Comparison of ENCODE assay signal across 8 mouse cellular contexts in the genomic region with DNA sequence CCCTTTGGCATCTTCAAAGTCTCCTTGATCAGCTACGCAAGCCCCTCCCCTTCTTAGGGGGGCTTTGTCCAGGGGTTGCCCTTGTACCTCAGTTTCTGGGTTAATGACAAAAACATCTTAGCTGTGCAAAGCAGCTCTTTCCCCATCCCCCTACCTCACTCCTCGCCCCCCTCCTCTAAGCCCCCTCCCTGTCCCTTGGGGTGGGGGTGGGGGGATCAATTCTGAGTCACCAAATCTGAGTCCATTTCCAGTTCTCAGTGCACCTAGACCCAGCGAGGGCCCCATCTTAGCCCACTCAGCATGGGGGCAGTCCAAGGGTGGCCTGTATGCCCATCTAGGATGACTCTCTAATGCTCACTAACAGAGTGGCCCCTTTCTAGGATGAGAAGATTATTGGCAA. TPM values are rescaled to one million over a fixed set of nuclear protein-coding genes. Genes with fewer than 3 reads are reported as not detected.
DNase-seq lines count a peak whose midpoint lies in the region; ATAC-seq lines count a peak whose summit lies in the region.
"Had no signal": no experiment of that assay in that cellular context is flagged by ENCODE, and none has a peak within 500 bp of the region (broad histone marks: within the 10 kb centered on the region; RNA-seq: fewer than 3 reads in every experiment).

No protein-coding gene starts in this region.

- H3K9ac ChIP-seq in liver, embryonic 11.5 days (ENCODE audit: low read depth, low read length), result peak overlapping the region; percentile 75
- peak overlapping the region; percentile 82 for H3K9ac ChIP-seq in forebrain, embryonic 14.5 days (ENCODE audit: low read length)
- H3K9ac ChIP-seq in limb, embryonic 13.5 days, result peak overlapping the region; percentile 81
- H3K9ac ChIP-seq in stomach, embryonic 15.5 days, result peak overlapping the region; percentile 71; the same call in 1 of the 2 replicates

- peaks cover 19% of the 10 kb centered on the region for H3K36me3 ChIP-seq in liver, embryonic 11.5 days (ENCODE audit: control insufficient read depth, insufficient read depth, low read length)
- H3K36me3 ChIP-seq in forebrain, embryonic 14.5 days (ENCODE audit: control insufficient read depth, insufficient read depth, low read length), result peaks cover 43% of the 10 kb centered on the region
- H3K36me3 ChIP-seq in limb, embryonic 13.5 days, result peaks cover 41% of the 10 kb centered on the region
- peaks cover 12% of the 10 kb centered on the region; the same call in 1 of the 2 replicates for H3K36me3 ChIP-seq in stomach, embryonic 15.5 days

- no peaks in the 10 kb centered on the region for H3K9me3 ChIP-seq in liver, embryonic 11.5 days (ENCODE audit: control insufficient read depth, low read length)
- no peaks in the 10 kb centered on the region for H3K9me3 ChIP-seq in forebrain, embryonic 14.5 days (replicated peaks; ENCODE audit: control insufficient read depth, low read length)
- no peaks in the 10 kb centered on the region for H3K9me3 ChIP-seq in limb, embryonic 13.5 days
- H3K9me3 ChIP-seq in stomach, embryonic 15.5 days, result no peaks in the 10 kb centered on the region

- ATAC-seq in liver, embryonic 11.5 days (replicated peaks; ENCODE audit: low FRiP score), result no peak
- ATAC-seq in forebrain, embryonic 14.5 days, result no peak
- ATAC-seq in limb, embryonic 13.5 days (ENCODE audit: low FRiP score, low read depth), result no peak
- ATAC-seq in stomach, embryonic 15.5 days (ENCODE audit: insufficient read depth, low FRiP score, low read depth), result no peak

- H3K4me3 ChIP-seq in liver, embryonic 11.5 days (ENCODE audit: low read depth, low read length), result peak overlapping the region; percentile 63
- H3K4me3 ChIP-seq in forebrain, embryonic 14.5 days (ENCODE audit: low read depth, low read length), result peak overlapping the region; percentile 64
- H3K4me3 ChIP-seq in limb, embryonic 13.5 days, result peak overlapping the region; percentile 60
- peak overlapping the region; percentile 66 for H3K4me3 ChIP-seq in stomach, embryonic 15.5 days (replicated peaks)

- DNase-seq in liver, embryonic 11.5 days (ENCODE audit: low spot score), result no peak
- no peak for DNase-seq in liver
- DNase-seq in forebrain, embryonic 14.5 days (ENCODE audit: low spot score), result no peak
- no peak for DNase-seq in adrenal gland, adult 8-10 months
- DNase-seq in frontal cortex, postnatal 10 days (ENCODE audit: low spot score in 2 of 2), result no peak

- peaks cover 16% of the 10 kb centered on the region for H3K4me1 ChIP-seq in liver, embryonic 11.5 days (replicated peaks; ENCODE audit: control insufficient read depth, insufficient read depth, low read length)
- peaks cover 32% of the 10 kb centered on the region for H3K4me1 ChIP-seq in forebrain, embryonic 14.5 days (ENCODE audit: control insufficient read depth, insufficient read depth, low read length)
- H3K4me1 ChIP-seq in limb, embryonic 13.5 days, result peaks cover 34% of the 10 kb centered on the region
- peaks cover 26% of the 10 kb centered on the region for H3K4me1 ChIP-seq in stomach, embryonic 15.5 days

- peak overlapping the region; percentile 89 for H3K4me2 ChIP-seq in liver, embryonic 11.5 days
- peak overlapping the region; percentile 87 for H3K4me2 ChIP-seq in forebrain, embryonic 14.5 days (ENCODE audit: low read length)
- H3K4me2 ChIP-seq in limb, embryonic 13.5 days (replicated peaks), result peak overlapping the region; percentile 89
- H3K4me2 ChIP-seq in stomach, embryonic 15.5 days, result peak overlapping the region; percentile 79

- no peak overlapping the region for H3K27ac ChIP-seq in liver, embryonic 11.5 days (ENCODE audit: low read depth, low read length)
- no peak overlapping the region for H3K27ac ChIP-seq in forebrain, embryonic 14.5 days (ENCODE audit: low read depth, low read length)
- H3K27ac ChIP-seq in limb, embryonic 13.5 days, result no peak overlapping the region
- no peak overlapping the region for H3K27ac ChIP-seq in stomach, embryonic 15.5 days

- 85% methylated on average over 3 of the region's 3 CpGs for WGBS in liver, embryonic 11.5 days
- 47% methylated on average over 3 of the region's 3 CpGs for WGBS in forebrain, embryonic 14.5 days
- WGBS in limb, embryonic 13.5 days, result 43% methylated on average over 3 of the region's 3 CpGs
- WGBS in stomach, embryonic 15.5 days, result 66% methylated on average over 3 of the region's 3 CpGs

- peaks cover 4% of the 10 kb centered on the region; the same call in 1 of the 2 replicates for H3K27me3 ChIP-seq in liver, embryonic 11.5 days (replicated peaks; ENCODE audit: control insufficient read depth, insufficient read depth, low read length)
- H3K27me3 ChIP-seq in forebrain, embryonic 14.5 days (replicated peaks; ENCODE audit: control insufficient read depth, insufficient read depth, low read length), result no peaks in the 10 kb centered on the region
- no peaks in the 10 kb centered on the region for H3K27me3 ChIP-seq in limb, embryonic 13.5 days
- no peaks in the 10 kb centered on the region for H3K27me3 ChIP-seq in stomach, embryonic 15.5 days (replicated peaks)

RNA-seq across cellular contexts. Expression of gene Atxn7l2, which starts 1.7 kb away (rescaled TPM):
- 8.7 and 8.9 TPM in 2 replicates for polyA plus RNA-seq in liver, embryonic 11.5 days (2014; fragmentation: Nextera tagmentation; extraction: Ambion mirVana)
- polyA plus RNA-seq in forebrain, embryonic 14.5 days (2014; fragmentation: Nextera tagmentation; extraction: Ambion mirVana), result 24.1 and 30.1 TPM in 2 replicates
- polyA plus RNA-seq in limb, embryonic 13.5 days (2015; fragmentation: Nextera tagmentation; extraction: Ambion mirVana), result 25.4 and 26.7 TPM in 2 replicates
- 11.6 and 13.3 TPM in 2 replicates for polyA plus RNA-seq in stomach, embryonic 15.5 days (2015; fragmentation: Nextera tagmentation; extraction: Ambion mirVana)
- total RNA-seq in adrenal gland, adult 8-10 months (2022), result 10 to 100 TPM in 3 of 4 experiments, 1 to 10 TPM in 1; 8.2 to 23.1 (median 15.0) TPM

RNA-seq across cellular contexts. Expression of gene Cyb561d1, which starts 8.0 kb away (rescaled TPM):
- polyA plus RNA-seq in liver, embryonic 11.5 days (2014; fragmentation: Nextera tagmentation; extraction: Ambion mirVana), result 2.3 and 2.8 TPM in 2 replicates
- 2.4 and 2.9 TPM in 2 replicates for polyA plus RNA-seq in forebrain, embryonic 14.5 days (2014; fragmentation: Nextera tagmentation; extraction: Ambion mirVana)
- polyA plus RNA-seq in limb, embryonic 13.5 days (2015; fragmentation: Nextera tagmentation; extraction: Ambion mirVana), result 1.8 and 2.1 TPM in 2 replicates
- 3.7 and 4.2 TPM in 2 replicates for polyA plus RNA-seq in stomach, embryonic 15.5 days (2015; fragmentation: Nextera tagmentation; extraction: Ambion mirVana)
- 10 to 100 TPM in 2 of 4 experiments, 1 to 10 TPM in 2; 9.3 to 14.7 (median 11.7) TPM for total RNA-seq in adrenal gland, adult 8-10 months (2022)

RNA-seq across cellular contexts. Expression of gene Sypl2, which starts 17.4 kb away (rescaled TPM):
- polyA plus RNA-seq in liver, embryonic 11.5 days (2014; fragmentation: Nextera tagmentation; extraction: Ambion mirVana), result 0.05 and 0.08 TPM in 2 replicates
- 1.5 and 1.8 TPM in 2 replicates for polyA plus RNA-seq in forebrain, embryonic 14.5 days (2014; fragmentation: Nextera tagmentation; extraction: Ambion mirVana)
- 1.4 and 1.7 TPM in 2 replicates for polyA plus RNA-seq in limb, embryonic 13.5 days (2015; fragmentation: Nextera tagmentation; extraction: Ambion mirVana)
- polyA plus RNA-seq in stomach, embryonic 15.5 days (2015; fragmentation: Nextera tagmentation; extraction: Ambion mirVana), result 0.23 and 0.48 TPM in 2 replicates
- total RNA-seq in adrenal gland, adult 8-10 months (2022), result 1 to 10 TPM in 1 of 4 experiments, under 1 TPM in 3; 0.35 to 1.0 (median 0.65) TPM
- total RNA-seq: megakaryocyte, adult 5-6 weeks had no signal

RNA-seq across cellular contexts. Expression of gene Amigo1, which starts 22.9 kb away (rescaled TPM):
- polyA plus RNA-seq in liver, embryonic 11.5 days (2014; fragmentation: Nextera tagmentation; extraction: Ambion mirVana), result 0.88 and 1.5 TPM in 2 replicates
- 4.8 and 6.5 TPM in 2 replicates for polyA plus RNA-seq in forebrain, embryonic 14.5 days (2014; fragmentation: Nextera tagmentation; extraction: Ambion mirVana)
- 4.3 and 4.4 TPM in 2 replicates for polyA plus RNA-seq in limb, embryonic 13.5 days (2015; fragmentation: Nextera tagmentation; extraction: Ambion mirVana)
- polyA plus RNA-seq in stomach, embryonic 15.5 days (2015; fragmentation: Nextera tagmentation; extraction: Ambion mirVana), result 3.8 and 4.4 TPM in 2 replicates
- total RNA-seq in adrenal gland, adult 8-10 months (2022), result 10 to 100 TPM; 24.4 to 36.9 (median 31.6) TPM

RNA-seq across cellular contexts. Expression of gene Psma5, which starts 47.7 kb away (rescaled TPM):
- polyA plus RNA-seq in liver, embryonic 11.5 days (2014; fragmentation: Nextera tagmentation; extraction: Ambion mirVana), result 335 and 351 TPM in 2 replicates
- polyA plus RNA-seq in forebrain, embryonic 14.5 days (2014; fragmentation: Nextera tagmentation; extraction: Ambion mirVana), result 295 and 324 TPM in 2 replicates
- 318 and 331 TPM in 2 replicates for polyA plus RNA-seq in limb, embryonic 13.5 days (2015; fragmentation: Nextera tagmentation; extraction: Ambion mirVana)
- 254 and 273 TPM in 2 replicates for polyA plus RNA-seq in stomach, embryonic 15.5 days (2015; fragmentation: Nextera tagmentation; extraction: Ambion mirVana)
- 10 to 100 TPM; 85.1 to 96.1 (median 89.0) TPM for total RNA-seq in adrenal gland, adult 8-10 months (2022)
